Mouse (Mus musculus): ENCODE measurements around the gene Cinp. TPM values are rescaled to one million over a fixed set of nuclear protein-coding genes. Genes with fewer than 3 reads are reported as not detected.

The Cinp gene
- polyA plus RNA-seq, 1 experiment from 2014 or later: 94.0 TPM

GRCm38 (mm10) chr12:110843194-110844048, 45.5 kb downstream of the Cinp start:
- 18% methylated on average over 32 of the region's 32 CpGs for WGBS
- ATAC-seq (ENCODE audit: insufficient read depth) (0 out of 2 replicates have a peak, but pooled peaks have one; percentile 10), DNase-seq (peak; percentile 93)
- Histone ChIP-seq H3K27me3 (ENCODE audit: insufficient read depth, low read length) (no peaks in the 10 kb centered on the region), H3K4me3 (ENCODE audit: low read depth, low read length) (peak overlapping the region; percentile 49), H3K9ac (peak overlapping the region; percentile 54), H3K4me2 (peak overlapping the region; percentile 70), H3K36me3 (ENCODE audit: insufficient read depth) (no peaks in the 10 kb centered on the region), H3K9me3 (ENCODE audit: low read depth, low read length) (no peaks in the 10 kb centered on the region), H3K27ac (ENCODE audit: low read depth) (no peak overlapping the region), H3K4me1 (ENCODE audit: insufficient read depth) (peaks cover 5% of the 10 kb centered on the region)
- peak; percentile 93 for TF ChIP-seq CTCF (IDR thresholded peaks at IDR 0.05; ENCODE audit: low read depth)

GRCm38 (mm10) chr12:110841731-110842493, 47.0 kb downstream of the Cinp start:
- Histone ChIP-seq H3K27me3 (ENCODE audit: insufficient read depth, low read length) (no peaks in the 10 kb centered on the region), H3K27ac (ENCODE audit: low read depth) (no peak overlapping the region), H3K4me1 (ENCODE audit: insufficient read depth) (peaks cover 5% of the 10 kb centered on the region), H3K4me3 (ENCODE audit: low read depth, low read length) (no peak overlapping the region), H3K9ac (no peak overlapping the region), H3K36me3 (ENCODE audit: insufficient read depth) (no peaks in the 10 kb centered on the region), H3K4me2 (no peak overlapping the region), H3K9me3 (ENCODE audit: low read depth, low read length) (no peaks in the 10 kb centered on the region)
- DNase-seq (no peak), ATAC-seq (ENCODE audit: insufficient read depth) (no peak)
- TF ChIP-seq CTCF (IDR thresholded peaks at IDR 0.05; ENCODE audit: low read depth): no peak
- 66% methylated on average over 5 of the region's 5 CpGs for WGBS

- H3K4me1 ChIP-seq (ENCODE audit: insufficient read depth): no peaks in the 10 kb centered on the region
- H3K27me3 ChIP-seq (ENCODE audit: insufficient read depth, low read length): no peaks in the 10 kb centered on the region
- no peaks in the 10 kb centered on the region for H3K36me3 ChIP-seq (ENCODE audit: insufficient read depth)
- H3K9me3 ChIP-seq (ENCODE audit: low read depth, low read length): no peaks in the 10 kb centered on the region
- H3K4me2 ChIP-seq: peak within 1 kb of the TSS; percentile 63
- H3K9ac ChIP-seq: peak within 1 kb of the TSS; percentile 41
- no peak within 1 kb of the TSS for H3K27ac ChIP-seq (ENCODE audit: low read depth)
- WGBS: under 1% methylated on average over 71 of the region's 71 CpGs
- no peak for TF ChIP-seq CTCF (IDR thresholded peaks at IDR 0.05; ENCODE audit: low read depth)
- peak; percentile 99 for DNase-seq
- peak within 1 kb of the TSS; percentile 72 for H3K4me3 ChIP-seq (ENCODE audit: low read depth, low read length)
- ATAC-seq (ENCODE audit: insufficient read depth): peak; percentile 42
Measured at GRCm38 (mm10) chr12:110840348-110841198, 48.4 kb downstream of the Cinp start, which contains the start of gene Mok. Mok (minus strand) TSS chr12:110840939.

- no peak for TF ChIP-seq CTCF (IDR thresholded peaks at IDR 0.05; ENCODE audit: low read depth)
- WGBS: 86% methylated on average over 8 of the region's 8 CpGs
- Histone ChIP-seq H3K27ac (ENCODE audit: low read depth) (no peak overlapping the region), H3K4me3 (ENCODE audit: low read depth, low read length) (no peak overlapping the region), H3K36me3 (ENCODE audit: insufficient read depth) (no peaks in the 10 kb centered on the region), H3K4me2 (no peak overlapping the region), H3K4me1 (ENCODE audit: insufficient read depth) (no peaks in the 10 kb centered on the region), H3K27me3 (ENCODE audit: insufficient read depth, low read length) (no peaks in the 10 kb centered on the region), H3K9me3 (ENCODE audit: low read depth, low read length) (no peaks in the 10 kb centered on the region), H3K9ac (no peak overlapping the region)
- DNase-seq: no peak
- ATAC-seq (ENCODE audit: insufficient read depth): no peak
Measured at GRCm38 (mm10) chr12:110837850-110838249, 51.1 kb downstream of the Cinp start.

- Histone ChIP-seq H3K4me2 (peak overlapping the region; percentile 20; the same call in 1 of the 2 replicates), H3K27me3 (ENCODE audit: insufficient read depth, low read length) (no peaks in the 10 kb centered on the region), H3K36me3 (ENCODE audit: insufficient read depth) (no peaks in the 10 kb centered on the region), H3K27ac (ENCODE audit: low read depth) (peak overlapping the region; percentile 84), H3K9ac (peak overlapping the region; percentile 39; the same call in 1 of the 2 replicates), H3K4me3 (ENCODE audit: low read depth, low read length) (no peak overlapping the region), H3K9me3 (ENCODE audit: low read depth, low read length) (no peaks in the 10 kb centered on the region), H3K4me1 (ENCODE audit: insufficient read depth) (no peaks in the 10 kb centered on the region)
- no peak for DNase-seq
- 33% methylated on average over 5 of the region's 5 CpGs for WGBS
- TF ChIP-seq CTCF (IDR thresholded peaks at IDR 0.05; ENCODE audit: low read depth): no peak
- ATAC-seq (ENCODE audit: insufficient read depth): no peak
Measured at GRCm38 (mm10) chr12:110837192-110837841, 51.6 kb downstream of the Cinp start.

- Histone ChIP-seq H3K4me2 (no peak overlapping the region), H3K9me3 (ENCODE audit: low read depth, low read length) (no peaks in the 10 kb centered on the region), H3K4me3 (ENCODE audit: low read depth, low read length) (no peak overlapping the region), H3K27ac (ENCODE audit: low read depth) (peak overlapping the region; percentile 84), H3K27me3 (ENCODE audit: insufficient read depth, low read length) (no peaks in the 10 kb centered on the region), H3K36me3 (ENCODE audit: insufficient read depth) (no peaks in the 10 kb centered on the region), H3K9ac (0 out of 2 replicates have a peak overlapping the region, but pooled peaks have one; percentile 39), H3K4me1 (ENCODE audit: insufficient read depth) (no peaks in the 10 kb centered on the region)
- ATAC-seq (ENCODE audit: insufficient read depth) (no peak), DNase-seq (peak; percentile 27)
- no peak for TF ChIP-seq CTCF (IDR thresholded peaks at IDR 0.05; ENCODE audit: low read depth)
- 30% methylated on average over 6 of the region's 6 CpGs for WGBS
Measured at GRCm38 (mm10) chr12:110836729-110837128, 52.2 kb downstream of the Cinp start.
